Comparison of ENCODE assay signal across 12 mouse cellular contexts in the genomic region with DNA sequence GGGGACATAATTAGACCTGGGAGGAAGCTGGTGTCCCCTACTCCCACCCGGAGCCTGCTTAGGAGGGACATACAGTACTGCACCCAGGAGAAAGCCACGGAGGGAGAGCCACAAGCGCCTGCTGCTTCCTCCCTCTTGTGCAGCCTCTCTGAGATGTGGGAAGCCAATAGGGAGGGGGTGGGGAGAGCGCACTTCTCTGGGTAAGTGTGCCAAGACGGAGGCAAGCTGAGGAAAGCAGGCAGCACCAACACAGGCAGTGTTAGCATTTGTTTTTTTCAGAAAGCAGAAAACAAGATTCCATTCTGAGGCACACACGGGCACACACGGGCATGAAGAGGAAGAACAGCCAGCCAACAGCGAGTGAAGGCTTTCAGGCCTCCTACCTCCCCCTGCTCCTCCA.
DNase-seq lines count a peak whose midpoint lies in the region; ATAC-seq lines count a peak whose summit lies in the region.
"Had no signal": no experiment of that assay in that cellular context is flagged by ENCODE, and none has a peak within 500 bp of the region (broad histone marks: within the 10 kb centered on the region; RNA-seq: fewer than 3 reads in every experiment).

No protein-coding gene starts in this region.

- no peak overlapping the region for H3K4me3 ChIP-seq in forebrain, embryonic 10.5 days
- H3K4me3 ChIP-seq in forebrain, embryonic 11.5 days (ENCODE audit: low read depth, low read length): no peak overlapping the region
- H3K4me3 ChIP-seq in hindbrain, embryonic 14.5 days (replicated peaks; ENCODE audit: low read length): no peak overlapping the region
- no peak overlapping the region for H3K4me3 ChIP-seq in kidney, embryonic 14.5 days (ENCODE audit: low read length)
- H3K4me3 ChIP-seq: heart, adult 2 months; limb, embryonic 13.5 days had no signal

- no peak for ATAC-seq in forebrain, embryonic 11.5 days (replicated peaks; ENCODE audit: low FRiP score)
- no peak for ATAC-seq in hindbrain, embryonic 14.5 days (ENCODE audit: low FRiP score)
- ATAC-seq in megakaryocyte-erythroid progenitor cell, adult 5-6 weeks (replicated peaks; ENCODE audit: low FRiP score, low TSS enrichment, poor library complexity, severe bottlenecking): no peak
- no peak for ATAC-seq in kidney, embryonic 14.5 days (ENCODE audit: low FRiP score, low TSS enrichment)
- ATAC-seq: activated CD4-positive, CD25-positive, alpha-beta regulatory T cell, adult 4 months had no signal

- WGBS in forebrain, embryonic 10.5 days: 72% methylated on average over 8 of the region's 8 CpGs
- WGBS in forebrain, embryonic 11.5 days: 68% methylated on average over 8 of the region's 8 CpGs
- 39% methylated on average over 8 of the region's 8 CpGs for whole genome bisulfite sequencing in hindbrain, embryonic 14.5 days
- WGBS in kidney, embryonic 14.5 days: 77% methylated on average over 8 of the region's 8 CpGs

- H3K27me3 ChIP-seq in forebrain, embryonic 10.5 days (ENCODE audit: poor library complexity, severe bottlenecking): no peaks in the 10 kb centered on the region
- H3K27me3 ChIP-seq in forebrain, embryonic 11.5 days (ENCODE audit: control insufficient read depth, insufficient read depth, low read length): no peaks in the 10 kb centered on the region
- H3K27me3 ChIP-seq in hindbrain, embryonic 14.5 days (ENCODE audit: control insufficient read depth, insufficient read depth, low read length): no peaks in the 10 kb centered on the region
- no peaks in the 10 kb centered on the region for H3K27me3 ChIP-seq in kidney, embryonic 14.5 days (ENCODE audit: control insufficient read depth, insufficient read depth, low read length)
- H3K27me3 ChIP-seq: limb, embryonic 13.5 days had no signal

- peaks cover 5% of the 10 kb centered on the region; the same call in 1 of the 2 replicates for H3K9me3 ChIP-seq in forebrain, embryonic 10.5 days
- no peaks in the 10 kb centered on the region for H3K9me3 ChIP-seq in forebrain, embryonic 11.5 days (ENCODE audit: control insufficient read depth, low read length)
- H3K9me3 ChIP-seq in hindbrain, embryonic 14.5 days (ENCODE audit: control insufficient read depth, low read length): no peaks in the 10 kb centered on the region
- H3K9me3 ChIP-seq in kidney, embryonic 14.5 days (ENCODE audit: control insufficient read depth, low read length): no peaks in the 10 kb centered on the region
- H3K9me3 ChIP-seq: limb, embryonic 13.5 days had no signal

- no peak overlapping the region for H3K9ac ChIP-seq in forebrain, embryonic 11.5 days (ENCODE audit: low read length)
- H3K9ac ChIP-seq in hindbrain, embryonic 14.5 days: peak overlapping the region; percentile 0; the same call in 1 of the 2 replicates
- no peak overlapping the region for H3K9ac ChIP-seq in kidney, embryonic 14.5 days (ENCODE audit: low read depth, low read length)
- H3K9ac ChIP-seq: limb, embryonic 13.5 days had no signal

- peak overlapping the region; percentile 36; the same call in 1 of the 2 replicates for H3K27ac ChIP-seq in forebrain, embryonic 10.5 days
- no peak overlapping the region for H3K27ac ChIP-seq in forebrain, embryonic 11.5 days (ENCODE audit: low read depth, low read length)
- H3K27ac ChIP-seq in hindbrain, embryonic 14.5 days: peak overlapping the region; percentile 64; the same call in 1 of the 2 replicates
- H3K27ac ChIP-seq in kidney, embryonic 14.5 days (ENCODE audit: low read depth, low read length): no peak overlapping the region
- H3K27ac ChIP-seq: heart, adult 2 months; limb, embryonic 13.5 days had no signal

- H3K4me2 ChIP-seq in forebrain, embryonic 11.5 days (ENCODE audit: low read depth, low read length, severe bottlenecking): no peak overlapping the region
- no peak overlapping the region for H3K4me2 ChIP-seq in hindbrain, embryonic 14.5 days (replicated peaks)
- no peak overlapping the region for H3K4me2 ChIP-seq in kidney, embryonic 14.5 days (replicated peaks; ENCODE audit: low read depth, low read length)
- H3K4me2 ChIP-seq: limb, embryonic 13.5 days had no signal

- H3K4me1 ChIP-seq in forebrain, embryonic 10.5 days: peaks cover 35% of the 10 kb centered on the region
- 0 out of 2 replicates have a peak, but pooled peaks cover 2% of the 10 kb centered on the region for H3K4me1 ChIP-seq in forebrain, embryonic 11.5 days (replicated peaks; ENCODE audit: control insufficient read depth, insufficient read depth, low read length)
- peaks cover 21% of the 10 kb centered on the region for H3K4me1 ChIP-seq in hindbrain, embryonic 14.5 days (replicated peaks; ENCODE audit: control insufficient read depth, insufficient read depth, low read length)
- H3K4me1 ChIP-seq in kidney, embryonic 14.5 days (ENCODE audit: control insufficient read depth, insufficient read depth, low read length): no peaks in the 10 kb centered on the region

- DNase-seq in forebrain, embryonic 10.5 days (ENCODE audit: extremely low spot score, low spot score): no peak
- no peak for DNase-seq in forebrain, embryonic 11.5 days (ENCODE audit: low spot score)
- DNase-seq in right cerebral cortex, adult 18-20 months: peak; percentile 31
- DNase-seq in right cerebral cortex, postnatal 14 days: no peak
- no peak for DNase-seq in hindbrain, embryonic 14.5 days (ENCODE audit: low spot score)
- peak; percentile 66 for DNase-seq in telencephalon, adult 2 months (ENCODE audit: low read depth, low spot score)
- DNase-seq: heart, adult 2 months; lung, adult 2 months had no signal

- no peaks in the 10 kb centered on the region for H3K36me3 ChIP-seq in forebrain, embryonic 10.5 days (replicated peaks)
- H3K36me3 ChIP-seq in forebrain, embryonic 11.5 days (ENCODE audit: control insufficient read depth, insufficient read depth, low read length): no peaks in the 10 kb centered on the region
- H3K36me3 ChIP-seq in hindbrain, embryonic 14.5 days (replicated peaks; ENCODE audit: control insufficient read depth, insufficient read depth): no peaks in the 10 kb centered on the region
- no peaks in the 10 kb centered on the region for H3K36me3 ChIP-seq in kidney, embryonic 14.5 days (ENCODE audit: control insufficient read depth, insufficient read depth, low read length)
- H3K36me3 ChIP-seq: limb, embryonic 13.5 days had no signal

Comparison
In these comparisons a context has a peak if more than half of its experiments do, and no peak if none do; other contexts are left out.
1. DNase-seq: peak in right cerebral cortex, adult 18-20 months (single experiment) and telencephalon, adult 2 months (single experiment); none in forebrain, embryonic 10.5 days (single experiment), forebrain, embryonic 11.5 days (single experiment), right cerebral cortex, postnatal 14 days (single experiment) and hindbrain, embryonic 14.5 days (single experiment).
2. H3K27ac ChIP-seq: peak in forebrain, embryonic 10.5 days (single experiment) and hindbrain, embryonic 14.5 days (single experiment); none in forebrain, embryonic 11.5 days (single experiment) and kidney, embryonic 14.5 days (single experiment).